Mouse (Mus musculus) c-Kit-negative CD71-positive TER-119-positive erythroid progenitor cells, embryonic 14.5 days (primary cell): ENCODE data around the gene Cd300ld2.
"Not testable (repeated sequence)": the region's sequence is repeated elsewhere in the genome, so short reads cannot be mapped to it uniquely, and the experiment has no call there.

ENCODE experiments used
- DNase-seq: peaks from one replicate; pipeline ENCODE4 v3.0.0-alpha.2; 2013; ENCODE audit warnings: low read depth, low spot score

The Cd300ld2 gene

GRCm38 (mm10) chr11:115016093-115016492 lies at the start of gene Cd300ld2:
Gene Cd300ld2, minus strand, starts transcription at chr11:115016193.
- DNase-seq: not testable (repeated sequence)

- DNase-seq: no peak
Measured at GRCm38 (mm10) chr11:115062077-115062476, 46.1 kb upstream of the Cd300ld2 start, which contains the start of gene Cd300e. Gene Cd300e, minus strand, starts transcription at chr11:115062177.

- DNase-seq: no peak
Measured at GRCm38 (mm10) chr11:115059797-115060196, 43.8 kb upstream of the Cd300ld2 start.

- DNase-seq: no peak
Measured at GRCm38 (mm10) chr11:115058701-115059100, 42.7 kb upstream of the Cd300ld2 start.

GRCm38 (mm10) chr11:115054537-115054936 lies 38.5 kb upstream of the Cd300ld2 start:
- no peak for DNase-seq

- DNase-seq: no peak
Measured at GRCm38 (mm10) chr11:115052991-115053390, 37.0 kb upstream of the Cd300ld2 start.

- DNase-seq: no peak
Measured at GRCm38 (mm10) chr11:115052206-115052605, 36.2 kb upstream of the Cd300ld2 start.

GRCm38 (mm10) chr11:115049282-115049895 lies 33.4 kb upstream of the Cd300ld2 start:
- no peak for DNase-seq

GRCm38 (mm10) chr11:115048259-115048658 lies 32.3 kb upstream of the Cd300ld2 start, which contains the start of gene Cd300ld3:
Gene Cd300ld3, minus strand, starts transcription at chr11:115048409.
- no peak for DNase-seq

- not testable (repeated sequence) for DNase-seq
Measured at GRCm38 (mm10) chr11:115037669-115038068, 21.7 kb upstream of the Cd300ld2 start, which contains the start of gene Cd300ld5. Gene Cd300ld5, minus strand, starts transcription at chr11:115037769.

GRCm38 (mm10) chr11:115026912-115027311 lies 10.9 kb upstream of the Cd300ld2 start, which contains the start of gene Cd300ld4:
Gene Cd300ld4, minus strand, starts transcription at chr11:115027012.
- DNase-seq: not testable (repeated sequence)

GRCm38 (mm10) chr11:115004070-115004469 lies 11.9 kb downstream of the Cd300ld2 start:
- no peak for DNase-seq

GRCm38 (mm10) chr11:115001474-115002040 lies 14.4 kb downstream of the Cd300ld2 start, which contains the start of gene Cd300c2:
Gene Cd300c2, minus strand, starts transcription at chr11:115001880.
- no peak for DNase-seq

GRCm38 (mm10) chr11:114989793-114990192 lies 26.2 kb downstream of the Cd300ld2 start, which contains the start of gene Cd300ld:
Gene Cd300ld, minus strand, starts transcription at chr11:114989922.
- DNase-seq: no peak

- no peak for DNase-seq
Measured at GRCm38 (mm10) chr11:114981866-114982265, 34.1 kb downstream of the Cd300ld2 start.

GRCm38 (mm10) chr11:114972726-114973125 lies 43.3 kb downstream of the Cd300ld2 start:
- DNase-seq: no peak

GRCm38 (mm10) chr11:114968752-114969207 lies 47.2 kb downstream of the Cd300ld2 start, which contains the start of gene Cd300c:
Gene Cd300c, minus strand, starts transcription at chr11:114969157.
- DNase-seq: no peak

GRCm38 (mm10) chr11:114965182-114965828 lies 50.7 kb downstream of the Cd300ld2 start:
- DNase-seq: no peak

GRCm38 (mm10) chr11:114960369-114960768 lies 55.6 kb downstream of the Cd300ld2 start:
- no peak for DNase-seq
